Mouse (Mus musculus): ENCODE measurements around the gene Jmjd7. TPM values are rescaled to one million over a fixed set of nuclear protein-coding genes. Genes with fewer than 3 reads are reported as not detected.

The Jmjd7 gene
- total and polyA plus RNA-seq, 3 experiments: 8.4 to 15.0 (median 14.6) TPM

DNA sequence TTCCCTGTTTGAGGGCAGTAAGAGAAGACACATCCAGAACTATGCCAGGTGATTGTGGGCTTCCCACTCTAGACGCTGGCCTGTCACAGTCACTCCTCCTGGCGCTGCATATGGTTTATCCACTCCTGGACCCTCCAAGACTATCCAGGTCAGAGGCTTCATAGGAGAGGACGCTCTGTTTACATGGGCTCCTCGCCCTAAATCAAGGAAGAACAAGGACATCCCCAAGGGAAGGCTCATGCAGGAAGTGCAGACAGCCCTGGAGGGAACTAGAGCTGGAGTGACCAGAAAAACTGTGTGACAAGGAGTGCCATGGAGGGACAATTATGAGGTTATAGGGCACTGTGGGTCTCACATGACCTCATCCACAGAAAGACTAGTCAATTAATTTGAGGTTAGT lies 29.9 kb upstream of the Jmjd7 start:
- H3K79me2 ChIP-seq (replicated peaks; ENCODE audit: control insufficient read depth, extremely low read depth, insufficient read depth, poor library complexity, severe bottlenecking): no peaks in the 10 kb centered on the region
- peaks cover 0 to 27% of the 10 kb centered on the region in 2 experiments for H3K36me3 ChIP-seq (replicated peaks in 1 of 2; ENCODE audit: control insufficient read depth in 1 of 2, insufficient read depth in 1 of 2, low read length in 1 of 2)
- no peak overlapping the region for H3K4me3 ChIP-seq (replicated peaks in 1 of 3; ENCODE audit: low read depth in 2 of 3, low read length in 2 of 3, poor library complexity in 1 of 3)
- H3K9me3 ChIP-seq (replicated peaks; ENCODE audit: low read length): no peaks in the 10 kb centered on the region
- no peak overlapping the region for H3K27ac ChIP-seq (ENCODE audit: insufficient read depth, low read depth)
- in situ Hi-C loops (cut with MboI; ENCODE audit: low pct_ligation_motif_present, low pct_unique_long_range_greater_than_20kb, low sequenced_read_pairs): no loop called here
- H3K4me2 ChIP-seq (ENCODE audit: insufficient read depth, low read depth, poor library complexity, severe bottlenecking): no peak overlapping the region
- no peak overlapping the region for H3K9ac ChIP-seq (ENCODE audit: insufficient read depth, low read depth)
- H3K27me3 ChIP-seq (replicated peaks): no peaks in the 10 kb centered on the region
- no peak for DNase-seq (ENCODE audit: extremely low read depth)
- dilution Hi-C loops (cut with MboI; ENCODE audit: extremely low pct_ligation_motif_present, extremely low pct_unique_long_range_greater_than_20kb, low sequenced_read_pairs): no loop called here
- H3K4me1 ChIP-seq (ENCODE audit: control insufficient read depth in 1 of 2, insufficient read depth in 2 of 2): peaks cover 23 to 55% of the 10 kb centered on the region in 2 experiments
- TF ChIP-seq KAT2A (IDR thresholded peaks at IDR 0.05; ENCODE audit: insufficient replicate concordance, low read length) (no peak), ETS1 (conservative IDR thresholded peaks at IDR 0.05; ENCODE audit: low read depth, low read length) (no peak), ZC3H11A (IDR thresholded peaks at IDR 0.05; ENCODE audit: low read depth, low read length) (no peak), NELFE (IDR thresholded peaks at IDR 0.05; ENCODE audit: low read depth, low read length) (no peak), JUND (conservative IDR thresholded peaks at IDR 0.05; ENCODE audit: low read depth, low read length) (no peak), MXI1 (IDR thresholded peaks at IDR 0.05; ENCODE audit: low read depth, low read length) (no peak), POLR2AphosphoS2 (IDR thresholded peaks at IDR 0.05; ENCODE audit: low read depth, low read length) (no peak), RAD21 (IDR thresholded peaks at IDR 0.05; ENCODE audit: low read depth, low read length) (no peak)

DNA sequence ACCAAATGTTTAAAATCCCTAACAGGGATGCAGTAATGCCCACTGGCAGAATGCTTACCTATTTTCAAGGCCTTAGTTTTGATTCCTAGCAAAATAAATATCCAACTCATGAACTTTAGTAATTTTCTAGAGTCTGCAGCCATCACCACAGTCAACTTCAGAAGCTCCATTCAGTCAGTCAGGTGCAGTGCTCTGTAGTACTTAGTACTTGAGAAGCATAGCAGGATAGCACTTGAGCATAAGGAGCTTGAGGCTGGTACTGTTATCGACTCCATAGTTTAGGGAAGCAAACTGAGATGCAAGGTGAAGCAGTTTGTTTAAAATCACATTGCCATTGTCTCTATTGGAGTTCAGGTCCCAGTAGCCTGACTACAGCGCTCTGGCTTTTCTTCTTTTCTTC lies 27.6 kb upstream of the Jmjd7 start:
- dilution Hi-C loops (cut with MboI; ENCODE audit: extremely low pct_ligation_motif_present, extremely low pct_unique_long_range_greater_than_20kb, low sequenced_read_pairs) (no loop called here), in situ Hi-C loops (cut with MboI; ENCODE audit: low pct_ligation_motif_present, low pct_unique_long_range_greater_than_20kb, low sequenced_read_pairs) (no loop called here)
- peaks cover 0 to 30% of the 10 kb centered on the region in 2 experiments for H3K36me3 ChIP-seq (replicated peaks in 1 of 2; ENCODE audit: control insufficient read depth in 1 of 2, insufficient read depth in 1 of 2, low read length in 1 of 2)
- no peak for DNase-seq (ENCODE audit: extremely low read depth)
- no peaks in the 10 kb centered on the region for H3K9me3 ChIP-seq (replicated peaks; ENCODE audit: low read length)
- H3K4me1 ChIP-seq (ENCODE audit: control insufficient read depth in 1 of 2, insufficient read depth in 2 of 2): peaks cover 17 to 35% of the 10 kb centered on the region in 2 experiments
- H3K27ac ChIP-seq (ENCODE audit: insufficient read depth, low read depth): no peak overlapping the region
- no peak overlapping the region for H3K4me3 ChIP-seq (replicated peaks in 1 of 3; ENCODE audit: low read depth in 2 of 3, low read length in 2 of 3, poor library complexity in 1 of 3)
- H3K9ac ChIP-seq (ENCODE audit: insufficient read depth, low read depth): no peak overlapping the region
- H3K79me2 ChIP-seq (replicated peaks; ENCODE audit: control insufficient read depth, extremely low read depth, insufficient read depth, poor library complexity, severe bottlenecking): no peaks in the 10 kb centered on the region
- H3K4me2 ChIP-seq (ENCODE audit: insufficient read depth, low read depth, poor library complexity, severe bottlenecking): no peak overlapping the region
- H3K27me3 ChIP-seq (replicated peaks): no peaks in the 10 kb centered on the region
- TF ChIP-seq POLR2A (IDR thresholded peaks at IDR 0.05; ENCODE audit: low read depth, low read length) (no peak), HCFC1 (IDR thresholded peaks at IDR 0.05; ENCODE audit: low read depth, low read length) (no peak), SMC3 (IDR thresholded peaks at IDR 0.05; ENCODE audit: low read depth, low read length) (no peak), KAT2A (IDR thresholded peaks at IDR 0.05; ENCODE audit: insufficient replicate concordance, low read length) (no peak), ZMIZ1 (IDR thresholded peaks at IDR 0.05; ENCODE audit: low read depth, low read length) (no peak), JUN (IDR thresholded peaks at IDR 0.05; ENCODE audit: insufficient read depth, low read depth, low read length) (no peak), MXI1 (IDR thresholded peaks at IDR 0.05; ENCODE audit: low read depth, low read length) (no peak), E2F4 (IDR thresholded peaks at IDR 0.05; ENCODE audit: insufficient replicate concordance, low read depth, low read length) (no peak), MAX (IDR thresholded peaks at IDR 0.05; ENCODE audit: low read length) (no peak), EP300 (IDR thresholded peaks at IDR 0.05; ENCODE audit: low read length) (no peak)
